Mouse (Mus musculus): ENCODE data around the gene Jade1. TPM values are rescaled to one million over a fixed set of nuclear protein-coding genes. Genes with fewer than 3 reads are reported as not detected.
A peak's percentile ranks its signal among the peaks of the same experiment; 100 is the strongest.

Gene Jade1
- total and polyA plus RNA-seq, 3 experiments = 116 to 150 (median 134) TPM

GRCm38 (mm10) chr3:41547289-41547688 lies 8.2 kb upstream of the Jade1 start:
- Histone ChIP-seq H3K27me3 (ENCODE audit: control insufficient read depth in 1 of 2, insufficient read depth in 2 of 2, low read length in 2 of 2) (peaks cover 0 to 1% of the 10 kb centered on the region in 2 experiments; a peak in 3 of 4 replicates), H3K36me3 (ENCODE audit: control insufficient read depth in 1 of 2, insufficient read depth in 2 of 2, low read length in 2 of 2) (peaks cover 0 to 15% of the 10 kb centered on the region in 2 experiments; a peak in 2 of 4 replicates), H3K4me3 (ENCODE audit: control insufficient read depth in 1 of 2, insufficient read depth in 1 of 2, low read depth in 2 of 2, low read length in 2 of 2) (no peak overlapping the region), H3K4me1 (ENCODE audit: control insufficient read depth in 1 of 2, insufficient read depth in 2 of 2, low read length in 2 of 2) (peaks cover 0 to 22% of the 10 kb centered on the region in 2 experiments; a peak in 2 of 4 replicates), H3K9me3 (replicated peaks; ENCODE audit: insufficient read depth, low read length) (no peaks in the 10 kb centered on the region), H3K27ac (ENCODE audit: control insufficient read depth, low read depth, low read length) (no peak overlapping the region), H3K9ac (ENCODE audit: control insufficient read depth, low read depth, low read length, poor library complexity, severe bottlenecking) (no peak overlapping the region), H3K79me2 (ENCODE audit: control insufficient read depth, insufficient read depth, low read length, poor library complexity) (no peaks in the 10 kb centered on the region)
- no peak for TF ChIP-seq MYC (IDR thresholded peaks at IDR 0.05; ENCODE audit: low read depth, low read length)
- peak in 1 of 2 experiments; percentile 43; a peak in 2 of 4 replicates for TF ChIP-seq EP300 (IDR thresholded peaks at IDR 0.05; ENCODE audit: low read depth in 1 of 2, low read length in 2 of 2)
- TF ChIP-seq GATA1 (IDR thresholded peaks at IDR 0.05; ENCODE audit: low read depth, low read length) = 0 out of 2 replicates have a peak, but pooled peaks have one; percentile 9
- no peak for TF ChIP-seq ZKSCAN1 (IDR thresholded peaks at IDR 0.05; ENCODE audit: low read depth, low read length)
- TF ChIP-seq TBP (IDR thresholded peaks at IDR 0.05; ENCODE audit: low read depth, low read length) = no peak
- no peak for TF ChIP-seq JUND (IDR thresholded peaks at IDR 0.05; ENCODE audit: low read depth, low read length)
- no peak for TF ChIP-seq BHLHE40 (IDR thresholded peaks at IDR 0.05; ENCODE audit: borderline replicate concordance, low read depth, low read length)
- TF ChIP-seq MEF2A (IDR thresholded peaks at IDR 0.05; ENCODE audit: extremely low read depth, insufficient replicate concordance, low read depth, low read length, poor library complexity, severe bottlenecking) = no peak
- no peak for TF ChIP-seq MAFK (IDR thresholded peaks at IDR 0.05; ENCODE audit: borderline replicate concordance, low read depth, low read length)
- TF ChIP-seq SIN3A (IDR thresholded peaks at IDR 0.05; ENCODE audit: low read length) = no peak
- no peak for TF ChIP-seq POLR2AphosphoS5 (IDR thresholded peaks at IDR 0.05; ENCODE audit: borderline replicate concordance, low read depth, low read length)
- TF ChIP-seq TCF12 (IDR thresholded peaks at IDR 0.05; ENCODE audit: low read depth, low read length) = no peak
- TF ChIP-seq KAT2A (conservative IDR thresholded peaks at IDR 0.05; ENCODE audit: low read depth, low read length) = no peak
- peak; percentile 60 for DNase-seq (ENCODE audit: low read depth, low spot score)

GRCm38 (mm10) chr3:41548238-41548637 lies 7.3 kb upstream of the Jade1 start:
- H3K4me3 ChIP-seq (ENCODE audit: control insufficient read depth in 1 of 2, insufficient read depth in 1 of 2, low read depth in 2 of 2, low read length in 2 of 2) = no peak overlapping the region
- H3K36me3 ChIP-seq (ENCODE audit: control insufficient read depth in 1 of 2, insufficient read depth in 2 of 2, low read length in 2 of 2) = peaks cover 0 to 20% of the 10 kb centered on the region in 2 experiments; a peak in 2 of 4 replicates
- peak; percentile 12 for DNase-seq (ENCODE audit: low read depth, low spot score)
- H3K79me2 ChIP-seq (ENCODE audit: control insufficient read depth, insufficient read depth, low read length, poor library complexity) = no peaks in the 10 kb centered on the region
- H3K27ac ChIP-seq (ENCODE audit: control insufficient read depth, low read depth, low read length) = no peak overlapping the region
- TF ChIP-seq USF1 (IDR thresholded peaks at IDR 0.05; ENCODE audit: low read depth, low read length) = peak; percentile 64
- TF ChIP-seq USF2 (IDR thresholded peaks at IDR 0.05; ENCODE audit: borderline replicate concordance in 1 of 2, insufficient read depth in 1 of 2, low read depth in 1 of 2, low read length in 2 of 2) = 0 out of 4 replicates have a peak, but pooled peaks of 1 of the 2 experiments have one; percentile 14
- 0 out of 2 replicates have a peak, but pooled peaks have one; percentile 5 for TF ChIP-seq GATA1 (IDR thresholded peaks at IDR 0.05; ENCODE audit: low read depth, low read length)
- TF ChIP-seq HCFC1 (IDR thresholded peaks at IDR 0.05; ENCODE audit: low read depth, low read length) = no peak
- H3K9ac ChIP-seq (ENCODE audit: control insufficient read depth, low read depth, low read length, poor library complexity, severe bottlenecking) = no peak overlapping the region
- H3K27me3 ChIP-seq (ENCODE audit: control insufficient read depth in 1 of 2, insufficient read depth in 2 of 2, low read length in 2 of 2) = peaks cover 0 to 1% of the 10 kb centered on the region in 2 experiments; a peak in 3 of 4 replicates
- H3K4me1 ChIP-seq (ENCODE audit: control insufficient read depth in 1 of 2, insufficient read depth in 2 of 2, low read length in 2 of 2) = peaks cover 0 to 23% of the 10 kb centered on the region in 2 experiments; a peak in 2 of 4 replicates
- no peaks in the 10 kb centered on the region for H3K9me3 ChIP-seq (replicated peaks; ENCODE audit: insufficient read depth, low read length)
